Mouse (Mus musculus): ENCODE measurements around the gene Hpn. TPM values are rescaled to one million over a fixed set of nuclear protein-coding genes. Genes with fewer than 3 reads are reported as not detected.

The Hpn gene
- total and polyA plus RNA-seq, 2 experiments from 2014 or later, result 0.49 to 0.62 TPM

- TF ChIP-seq CTCF (IDR thresholded peaks at IDR 0.05), result no peak
- Histone ChIP-seq H3K27me3 (ENCODE audit: insufficient read depth, low read length) (no peaks in the 10 kb centered on the region), H3K36me3 (ENCODE audit: insufficient read depth, low read length) (no peaks in the 10 kb centered on the region), H3K9ac (replicated peaks; ENCODE audit: low read length, poor library complexity, severe bottlenecking) (no peak overlapping the region), H3K9me3 (ENCODE audit: low read length) (no peaks in the 10 kb centered on the region), H3K27ac (ENCODE audit: low read depth, low read length) (no peak overlapping the region), H3K4me1 (ENCODE audit: insufficient read depth, low read length) (no peaks in the 10 kb centered on the region), H3K4me3 (ENCODE audit: low read depth, low read length) (no peak overlapping the region), H3K4me2 (ENCODE audit: low read depth, low read length, poor library complexity, severe bottlenecking) (no peak overlapping the region)
- ATAC-seq (ENCODE audit: low FRiP score) (no peak), DNase-seq (ENCODE audit: low spot score) (no peak)
- WGBS, result 66% methylated on average over 7 of the region's 7 CpGs
These were observed 3.4 kb upstream of the Hpn start for GRCm38 (mm10) chr7:31118486-31118885.

- WGBS, result 94% methylated on average over 11 of the region's 11 CpGs
- TF ChIP-seq CTCF (IDR thresholded peaks at IDR 0.05), result no peak
- no peak overlapping the region for H3K27ac ChIP-seq (ENCODE audit: low read depth, low read length)
These were observed 2.4 kb upstream of the Hpn start for GRCm38 (mm10) chr7:31117465-31117864.

GRCm38 (mm10) chr7:31116721-31117145 lies 1.6 kb upstream of the Hpn start:
- Histone ChIP-seq H3K4me1 (ENCODE audit: insufficient read depth, low read length) (no peaks in the 10 kb centered on the region), H3K27me3 (ENCODE audit: insufficient read depth, low read length) (no peaks in the 10 kb centered on the region), H3K9me3 (ENCODE audit: low read length) (no peaks in the 10 kb centered on the region), H3K36me3 (ENCODE audit: insufficient read depth, low read length) (no peaks in the 10 kb centered on the region), H3K27ac (ENCODE audit: low read depth, low read length) (no peak overlapping the region), H3K4me2 (ENCODE audit: low read depth, low read length, poor library complexity, severe bottlenecking) (no peak overlapping the region), H3K9ac (replicated peaks; ENCODE audit: low read length, poor library complexity, severe bottlenecking) (no peak overlapping the region), H3K4me3 (ENCODE audit: low read depth, low read length) (no peak overlapping the region)
- DNase-seq (ENCODE audit: low spot score) (no peak), ATAC-seq (ENCODE audit: low FRiP score) (no peak)
- no peak for TF ChIP-seq CTCF (IDR thresholded peaks at IDR 0.05)
- WGBS, result 50% methylated on average over 15 of the region's 16 CpGs

More at GRCm38 (mm10) chr7:31117465-31117864, 2.4 kb upstream of the Hpn start:
- no peaks in the 10 kb centered on the region for H3K4me1 ChIP-seq (ENCODE audit: insufficient read depth, low read length)
- no peaks in the 10 kb centered on the region for H3K9me3 ChIP-seq (ENCODE audit: low read length)
- ATAC-seq (ENCODE audit: low FRiP score), result no peak
- H3K4me2 ChIP-seq (ENCODE audit: low read depth, low read length, poor library complexity, severe bottlenecking), result no peak overlapping the region
- H3K36me3 ChIP-seq (ENCODE audit: insufficient read depth, low read length), result no peaks in the 10 kb centered on the region
- no peak for DNase-seq (ENCODE audit: low spot score)
- no peaks in the 10 kb centered on the region for H3K27me3 ChIP-seq (ENCODE audit: insufficient read depth, low read length)
- H3K4me3 ChIP-seq (ENCODE audit: low read depth, low read length), result no peak overlapping the region
- no peak overlapping the region for H3K9ac ChIP-seq (replicated peaks; ENCODE audit: low read length, poor library complexity, severe bottlenecking)

- Histone ChIP-seq H3K4me1 (ENCODE audit: insufficient read depth, low read length) (no peaks in the 10 kb centered on the region), H3K4me2 (ENCODE audit: low read depth, low read length, poor library complexity, severe bottlenecking) (no peak overlapping the region), H3K4me3 (ENCODE audit: low read depth, low read length) (no peak overlapping the region), H3K9me3 (ENCODE audit: low read length) (no peaks in the 10 kb centered on the region), H3K9ac (replicated peaks; ENCODE audit: low read length, poor library complexity, severe bottlenecking) (no peak overlapping the region), H3K27me3 (ENCODE audit: insufficient read depth, low read length) (no peaks in the 10 kb centered on the region), H3K27ac (ENCODE audit: low read depth, low read length) (no peak overlapping the region), H3K36me3 (ENCODE audit: insufficient read depth, low read length) (no peaks in the 10 kb centered on the region)
- 39% methylated on average over 17 of the region's 17 CpGs for WGBS
- no peak for DNase-seq (ENCODE audit: low spot score)
- ATAC-seq (ENCODE audit: low FRiP score), result no peak
- TF ChIP-seq CTCF (IDR thresholded peaks at IDR 0.05), result no peak
These were observed 525 bp upstream of the Hpn start for GRCm38 (mm10) chr7:31115587-31116043.

- Histone ChIP-seq H3K4me2 (ENCODE audit: low read depth, low read length, poor library complexity, severe bottlenecking) (no peak overlapping the region), H3K27ac (ENCODE audit: low read depth, low read length) (no peak overlapping the region), H3K4me3 (ENCODE audit: low read depth, low read length) (no peak overlapping the region), H3K4me1 (ENCODE audit: insufficient read depth, low read length) (no peaks in the 10 kb centered on the region), H3K9ac (replicated peaks; ENCODE audit: low read length, poor library complexity, severe bottlenecking) (no peak overlapping the region), H3K9me3 (ENCODE audit: low read length) (no peaks in the 10 kb centered on the region), H3K36me3 (ENCODE audit: insufficient read depth, low read length) (no peaks in the 10 kb centered on the region), H3K27me3 (ENCODE audit: insufficient read depth, low read length) (no peaks in the 10 kb centered on the region)
- DNase-seq (ENCODE audit: low spot score) (no peak), ATAC-seq (ENCODE audit: low FRiP score) (no peak; the same call in 1 of the 2 replicates)
- 60% methylated on average over 10 of the region's 10 CpGs for WGBS
- TF ChIP-seq CTCF (IDR thresholded peaks at IDR 0.05), result peak; percentile 11; the same call in 1 of the 2 replicates
These were observed 444 bp downstream of the Hpn start for GRCm38 (mm10) chr7:31114646-31115045.

- DNase-seq (ENCODE audit: low spot score) (no peak), ATAC-seq (ENCODE audit: low FRiP score) (no peak)
- no peak overlapping the region for H3K27ac ChIP-seq (ENCODE audit: low read depth, low read length)
- H3K9ac ChIP-seq (replicated peaks; ENCODE audit: low read length, poor library complexity, severe bottlenecking), result no peak overlapping the region
- H3K4me1 ChIP-seq (ENCODE audit: insufficient read depth, low read length), result no peaks in the 10 kb centered on the region
- no peaks in the 10 kb centered on the region for H3K9me3 ChIP-seq (ENCODE audit: low read length)
- no peaks in the 10 kb centered on the region for H3K27me3 ChIP-seq (ENCODE audit: insufficient read depth, low read length)
- no peaks in the 10 kb centered on the region for H3K36me3 ChIP-seq (ENCODE audit: insufficient read depth, low read length)
- no peak overlapping the region for H3K4me2 ChIP-seq (ENCODE audit: low read depth, low read length, poor library complexity, severe bottlenecking)
- 86% methylated on average over 6 of the region's 6 CpGs for WGBS
- no peak for TF ChIP-seq CTCF (IDR thresholded peaks at IDR 0.05)
- no peak overlapping the region for H3K4me3 ChIP-seq (ENCODE audit: low read depth, low read length)
These were observed 1.3 kb downstream of the Hpn start for GRCm38 (mm10) chr7:31113800-31114199.
